Mouse (Mus musculus) limb, embryonic 11.5 days (tissue): ENCODE measurements around the gene Xylt1. TPM values are rescaled to one million over a fixed set of nuclear protein-coding genes. Genes with fewer than 3 reads are reported as not detected.

Experiments
- ATAC-seq: fragments of 200-750 bp; cut with Nextera tagmentation; 2 replicates; pipeline ENCODE4 v1.8.0; 2017; ENCODE audit warnings: low read depth; ENCODE audit not compliant: insufficient number of reproducible peaks, low FRiP score, low TSS enrichment
- DNase-seq: peaks from one replicate; pipeline ENCODE4 v3.0.0-alpha.2; 2015; ENCODE audit warnings: low spot score
- H3K27ac ChIP-seq: fragments of 300-500 bp; sonication (generic); replicated peaks from 2 replicates; pipeline ENCODE4 v1.5.1; 2014; ENCODE audit warnings: low read depth, mild to moderate bottlenecking, low read length
- H3K27me3 ChIP-seq: fragments of 300-500 bp; sonication (generic); 2 replicates; pipeline ENCODE4 v1.6.1; 2014; ENCODE audit warnings: mild to moderate bottlenecking, low read length, mixed read lengths; ENCODE audit not compliant: control insufficient read depth, insufficient read depth
- H3K36me3 ChIP-seq: fragments of 300-500 bp; sonication (generic); 2 replicates; pipeline ENCODE4 v1.6.1; 2014; ENCODE audit warnings: mild to moderate bottlenecking, low read length, moderate library complexity, mixed read lengths; ENCODE audit not compliant: control insufficient read depth, insufficient read depth
- H3K4me1 ChIP-seq: fragments of 300-500 bp; sonication (generic); 2 replicates; pipeline ENCODE4 v1.6.1; 2014; ENCODE audit warnings: low read length, mixed read lengths; ENCODE audit not compliant: control insufficient read depth, insufficient read depth
- H3K4me2 ChIP-seq: fragments of 300-500 bp; sonication (generic); 2 replicates; pipeline ENCODE4 v1.6.1; 2014; ENCODE audit warnings: low read depth, mild to moderate bottlenecking, moderate library complexity; ENCODE audit not compliant: severe bottlenecking
- H3K4me3 ChIP-seq: fragments of 300-500 bp; sonication (generic); 2 replicates; pipeline ENCODE4 v1.5.1; 2014; ENCODE audit warnings: low read depth, low read length
- H3K9ac ChIP-seq: fragments of 300-500 bp; sonication (generic); 2 replicates; pipeline ENCODE4 v1.6.1; 2014; ENCODE audit warnings: mild to moderate bottlenecking, low read length
- H3K9me3 ChIP-seq: fragments of 300-500 bp; sonication (generic); 2 replicates; pipeline ENCODE4 v1.6.1; 2016; ENCODE audit warnings: low read length; ENCODE audit not compliant: control insufficient read depth
- WGBS: fragments of 180-500 bp; shearing (Covaris S2); extraction: QIAGEN DNeasy Blood & Tissue Kit; methylation state at CpG from one replicate; pipeline ENCODE4 v1.1.7; 2014; 5-methylcytosine and 5-hydroxymethylcytosine counted together
- polyA plus RNA-seq: library from polyadenylated mRNA; unstranded; fragments of >200 nt; fragmentation: Nextera tagmentation; extraction: Ambion mirVana; gene quantifications from 2 replicates; pipeline ENCODE4 v1.2.1, GENCODE M21; 2014

The Xylt1 gene
- polyA plus RNA-seq, 1 experiment from 2014 or later: 1.4 TPM

- no peak for ATAC-seq
- no peak overlapping the region for H3K27ac ChIP-seq
- H3K27me3 ChIP-seq: no peaks in the 10 kb centered on the region
- H3K4me3 ChIP-seq: no peak overlapping the region
- H3K9me3 ChIP-seq: no peaks in the 10 kb centered on the region
- 84% methylated on average over 8 of the region's 8 CpGs for WGBS
- DNase-seq: no peak
- no peaks in the 10 kb centered on the region for H3K36me3 ChIP-seq
- H3K4me2 ChIP-seq: no peak overlapping the region
- H3K4me1 ChIP-seq: peaks cover 8% of the 10 kb centered on the region; the same call in 1 of the 2 replicates
- H3K9ac ChIP-seq: no peak overlapping the region
These were observed 167.5 kb downstream of the Xylt1 start for GRCm38 (mm10) chr7:117548301-117548700.

- H3K4me2 ChIP-seq: no peak overlapping the region
- no peaks in the 10 kb centered on the region for H3K36me3 ChIP-seq
- no peaks in the 10 kb centered on the region for H3K9me3 ChIP-seq
- WGBS: 47% methylated on average over 16 of the region's 16 CpGs
- H3K9ac ChIP-seq: no peak overlapping the region
- DNase-seq: no peak
- H3K27ac ChIP-seq: no peak overlapping the region
- no peaks in the 10 kb centered on the region for H3K27me3 ChIP-seq
- H3K4me1 ChIP-seq: peaks cover 10% of the 10 kb centered on the region; the same call in 1 of the 2 replicates
- no peak for ATAC-seq
- H3K4me3 ChIP-seq: no peak overlapping the region
These were observed 170.3 kb downstream of the Xylt1 start for GRCm38 (mm10) chr7:117550916-117551549.

- H3K9ac ChIP-seq: no peak overlapping the region
- H3K36me3 ChIP-seq: no peaks in the 10 kb centered on the region
- ATAC-seq: no peak
- H3K4me1 ChIP-seq: peaks cover 21% of the 10 kb centered on the region
- H3K9me3 ChIP-seq: no peaks in the 10 kb centered on the region
- H3K4me3 ChIP-seq: no peak overlapping the region
- WGBS: 67% methylated on average over 12 of the region's 12 CpGs
- H3K27me3 ChIP-seq: no peaks in the 10 kb centered on the region
- no peak overlapping the region for H3K4me2 ChIP-seq
- no peak overlapping the region for H3K27ac ChIP-seq
- no peak for DNase-seq
These were observed 172.4 kb downstream of the Xylt1 start for GRCm38 (mm10) chr7:117553228-117553627.

- no peaks in the 10 kb centered on the region for H3K36me3 ChIP-seq
- DNase-seq (no peak), ATAC-seq (no peak)
- H3K4me2 ChIP-seq: no peak overlapping the region
- 51% methylated on average over 2 of the region's 2 CpGs for WGBS
- no peaks in the 10 kb centered on the region for H3K9me3 ChIP-seq
- no peak overlapping the region for H3K4me3 ChIP-seq
- no peak overlapping the region for H3K9ac ChIP-seq
- peaks cover 20% of the 10 kb centered on the region for H3K4me1 ChIP-seq
- H3K27ac ChIP-seq: no peak overlapping the region
- H3K27me3 ChIP-seq: no peaks in the 10 kb centered on the region
These were observed 175.0 kb downstream of the Xylt1 start for GRCm38 (mm10) chr7:117555735-117556134.

GRCm38 (mm10) chr7:117558166-117558565 lies 177.4 kb downstream of the Xylt1 start:
- Histone ChIP-seq H3K4me1 (peaks cover 13% of the 10 kb centered on the region; the same call in 1 of the 2 replicates), H3K4me3 (no peak overlapping the region), H3K9me3 (no peaks in the 10 kb centered on the region), H3K27ac (no peak overlapping the region), H3K9ac (no peak overlapping the region), H3K4me2 (no peak overlapping the region), H3K36me3 (no peaks in the 10 kb centered on the region), H3K27me3 (no peaks in the 10 kb centered on the region)
- 28% methylated on average over 2 of the region's 2 CpGs for WGBS
- ATAC-seq: peak; percentile 58; the same call in 1 of the 2 replicates
- peak; percentile 43 for DNase-seq

- Histone ChIP-seq H3K9ac (no peak overlapping the region), H3K27me3 (no peaks in the 10 kb centered on the region), H3K27ac (no peak overlapping the region), H3K9me3 (no peaks in the 10 kb centered on the region), H3K36me3 (no peaks in the 10 kb centered on the region), H3K4me2 (no peak overlapping the region), H3K4me1 (peaks cover 13% of the 10 kb centered on the region; the same call in 1 of the 2 replicates), H3K4me3 (no peak overlapping the region)
- DNase-seq (no peak), ATAC-seq (no peak)
- 56% methylated on average over 3 of the region's 3 CpGs for WGBS
These were observed 178.3 kb downstream of the Xylt1 start for GRCm38 (mm10) chr7:117559051-117559450.

- no peak overlapping the region for H3K4me2 ChIP-seq
- DNase-seq (no peak), ATAC-seq (no peak)
- H3K36me3 ChIP-seq: no peaks in the 10 kb centered on the region
- WGBS: 89% methylated on average over 9 of the region's 9 CpGs
- H3K4me1 ChIP-seq: no peaks in the 10 kb centered on the region
- no peak overlapping the region for H3K27ac ChIP-seq
- no peaks in the 10 kb centered on the region for H3K9me3 ChIP-seq
- H3K9ac ChIP-seq: no peak overlapping the region
- H3K4me3 ChIP-seq: no peak overlapping the region
- H3K27me3 ChIP-seq: no peaks in the 10 kb centered on the region
These were observed 183.2 kb downstream of the Xylt1 start for GRCm38 (mm10) chr7:117563939-117564499.

GRCm38 (mm10) chr7:117564627-117565026 lies 183.8 kb downstream of the Xylt1 start:
- no peak overlapping the region for H3K27ac ChIP-seq
- no peak overlapping the region for H3K4me3 ChIP-seq
- ATAC-seq (no peak), DNase-seq (no peak)
- no peaks in the 10 kb centered on the region for H3K4me1 ChIP-seq
- no peak overlapping the region for H3K9ac ChIP-seq
- H3K9me3 ChIP-seq: no peaks in the 10 kb centered on the region
- H3K36me3 ChIP-seq: no peaks in the 10 kb centered on the region
- H3K27me3 ChIP-seq: no peaks in the 10 kb centered on the region
- no peak overlapping the region for H3K4me2 ChIP-seq
- WGBS: 84% methylated on average over 4 of the region's 4 CpGs
